Mouse (Mus musculus): ENCODE measurements at regions not wholly inside any gene's neighbourhood (a gene's known extent, or its start where the extent isn't known, plus 50 kb on each side); places are given as distances from the start of the nearest gene placed in this dataset.

DNA sequence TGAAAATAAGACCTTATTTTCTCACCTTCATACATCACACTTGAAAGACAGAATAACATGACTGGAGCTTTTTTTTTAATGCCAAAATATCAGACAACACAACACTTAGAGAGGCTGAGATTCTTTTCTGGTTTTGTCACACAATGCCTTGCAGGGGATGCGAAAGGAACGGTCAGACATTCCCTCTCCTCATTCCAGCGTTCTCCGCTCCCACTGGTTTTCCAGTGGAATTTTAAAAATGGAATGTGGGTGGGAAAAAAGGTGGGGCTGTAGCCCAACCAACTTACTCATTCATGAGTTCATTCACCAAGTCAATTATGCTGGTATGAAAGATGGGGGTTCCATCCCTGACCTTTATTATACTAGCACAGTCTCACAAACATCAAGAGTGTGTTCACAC is 169.6 kb upstream of the Erbb4 start:
- no peaks in the 10 kb centered on the region for H3K4me1 ChIP-seq
- whole genome bisulfite sequencing, result 90% methylated on average over 4 of the region's 4 CpGs

GRCm38 (mm10) chr1:69247691-69248090 is 139.8 kb upstream of the Erbb4 start:
- no peak overlapping the region for H3K9ac ChIP-seq
- 72% methylated on average over 5 of the region's 5 CpGs for WGBS
- H3K4me2 ChIP-seq, result no peak overlapping the region
- no peak overlapping the region for H3K27ac ChIP-seq
- H3K9me3 ChIP-seq, result no peaks in the 10 kb centered on the region
- ATAC-seq (ENCODE audit: low FRiP score), result no peak
- no peaks in the 10 kb centered on the region for H3K27me3 ChIP-seq
- no peaks in the 10 kb centered on the region; the same call in 1 of the 2 replicates for H3K4me1 ChIP-seq
- no peak overlapping the region for H3K4me3 ChIP-seq (replicated peaks)
- H3K36me3 ChIP-seq (replicated peaks), result no peaks in the 10 kb centered on the region

More for the DNA sequence above, 169.6 kb upstream of the Erbb4 start:
- Histone ChIP-seq H3K9ac (no peak overlapping the region), H3K36me3 (replicated peaks) (no peaks in the 10 kb centered on the region), H3K27ac (no peak overlapping the region), H3K4me3 (replicated peaks) (no peak overlapping the region), H3K27me3 (no peaks in the 10 kb centered on the region), H3K9me3 (no peaks in the 10 kb centered on the region), H3K4me2 (no peak overlapping the region)
- no peak for ATAC-seq (ENCODE audit: low FRiP score)

- 0 out of 2 replicates have a peak overlapping the region, but pooled peaks have one; percentile 12 for H3K9ac ChIP-seq
- no peaks in the 10 kb centered on the region for H3K27me3 ChIP-seq
- WGBS, result 89% methylated on average over 3 of the region's 3 CpGs
- H3K4me1 ChIP-seq, result no peaks in the 10 kb centered on the region
- no peaks in the 10 kb centered on the region for H3K36me3 ChIP-seq (replicated peaks)
- H3K4me2 ChIP-seq, result peak overlapping the region; percentile 65
- ATAC-seq (ENCODE audit: low FRiP score), result peak; percentile 41
- peak overlapping the region; percentile 36 for H3K4me3 ChIP-seq (replicated peaks)
- peaks cover 2% of the 10 kb centered on the region; the same call in 1 of the 2 replicates for H3K9me3 ChIP-seq
- no peak overlapping the region for H3K27ac ChIP-seq
These were observed 134.5 kb upstream of the Erbb4 start for GRCm38 (mm10) chr1:69242289-69242909.

- Histone ChIP-seq H3K27ac (no peak overlapping the region), H3K9ac (0 out of 2 replicates have a peak overlapping the region, but pooled peaks have one; percentile 12), H3K27me3 (no peaks in the 10 kb centered on the region), H3K4me1 (no peaks in the 10 kb centered on the region), H3K9me3 (peaks cover 2% of the 10 kb centered on the region; the same call in 1 of the 2 replicates), H3K36me3 (replicated peaks) (no peaks in the 10 kb centered on the region), H3K4me2 (peak overlapping the region; percentile 65), H3K4me3 (replicated peaks) (peak overlapping the region; percentile 36)
- ATAC-seq (ENCODE audit: low FRiP score), result peak; percentile 89
- WGBS, result 2% methylated on average over 11 of the region's 11 CpGs
These were observed 133.8 kb upstream of the Erbb4 start for GRCm38 (mm10) chr1:69241502-69242214.

DNA sequence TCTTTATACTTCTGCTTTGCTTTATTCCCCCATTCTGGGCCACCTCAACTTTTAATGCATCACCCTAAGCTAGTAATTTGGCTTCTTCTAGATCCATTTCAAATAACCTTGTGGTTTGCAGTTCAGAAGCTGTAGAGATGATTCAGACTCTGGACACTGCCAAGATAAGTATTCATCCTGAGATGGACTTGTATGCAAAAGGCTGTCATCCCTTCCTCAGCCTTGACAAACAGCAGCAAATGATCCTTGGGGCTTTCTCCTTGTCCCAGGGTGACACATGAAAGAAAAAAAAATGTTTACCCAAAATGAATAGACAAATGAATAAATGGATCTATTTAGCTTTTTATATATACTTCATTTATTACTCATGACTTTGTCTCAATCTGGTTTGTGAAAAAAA is 120.0 kb upstream of the Erbb4 start:
- no peaks in the 10 kb centered on the region for H3K9me3 ChIP-seq
- H3K27ac ChIP-seq, result no peak overlapping the region
- no peaks in the 10 kb centered on the region for H3K36me3 ChIP-seq (replicated peaks)
- H3K27me3 ChIP-seq, result no peaks in the 10 kb centered on the region
- H3K4me1 ChIP-seq, result no peaks in the 10 kb centered on the region
- H3K9ac ChIP-seq, result no peak overlapping the region
- ATAC-seq (ENCODE audit: low FRiP score), result no peak
- no peak overlapping the region for H3K4me3 ChIP-seq (replicated peaks)
- H3K4me2 ChIP-seq, result no peak overlapping the region

DNA sequence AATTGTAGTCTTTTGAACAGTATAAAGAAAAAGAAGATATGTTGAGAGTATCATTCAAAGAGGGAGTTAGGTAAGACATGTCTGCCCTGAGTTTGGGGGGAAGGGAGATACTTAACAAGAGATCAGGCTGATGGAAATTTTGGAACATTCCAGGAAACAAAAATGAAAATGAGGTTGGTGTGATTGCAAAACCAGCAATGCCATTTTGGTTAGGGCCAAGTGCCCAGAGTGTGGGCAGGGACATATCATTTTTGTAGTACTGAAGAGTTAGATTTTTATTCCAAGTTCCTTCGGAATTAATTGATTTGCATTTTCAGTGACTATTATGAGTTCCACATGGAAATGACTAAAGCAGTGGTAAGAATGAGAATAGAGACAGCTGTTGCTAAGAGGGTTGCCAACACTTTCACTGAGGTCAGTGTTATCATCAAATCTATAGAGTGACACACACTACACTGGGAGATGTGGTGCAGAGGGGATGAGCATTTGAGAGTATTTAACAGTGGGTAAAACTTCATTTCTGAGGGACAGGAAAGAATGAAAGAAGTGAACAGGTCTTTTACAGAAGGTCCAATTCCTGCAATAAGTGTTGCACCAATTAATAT is 105.1 kb upstream of the Erbb4 start:
- H3K4me1 ChIP-seq, result no peaks in the 10 kb centered on the region
- H3K27ac ChIP-seq, result no peak overlapping the region
- no peaks in the 10 kb centered on the region for H3K36me3 ChIP-seq (replicated peaks)
- H3K4me3 ChIP-seq (replicated peaks), result no peak overlapping the region
- ATAC-seq (ENCODE audit: low FRiP score), result no peak
- H3K4me2 ChIP-seq, result no peak overlapping the region
- no peaks in the 10 kb centered on the region for H3K9me3 ChIP-seq
- 86% methylated on average over 1 of the region's 1 CpGs for WGBS
- no peak overlapping the region for H3K9ac ChIP-seq
- no peaks in the 10 kb centered on the region for H3K27me3 ChIP-seq

DNA sequence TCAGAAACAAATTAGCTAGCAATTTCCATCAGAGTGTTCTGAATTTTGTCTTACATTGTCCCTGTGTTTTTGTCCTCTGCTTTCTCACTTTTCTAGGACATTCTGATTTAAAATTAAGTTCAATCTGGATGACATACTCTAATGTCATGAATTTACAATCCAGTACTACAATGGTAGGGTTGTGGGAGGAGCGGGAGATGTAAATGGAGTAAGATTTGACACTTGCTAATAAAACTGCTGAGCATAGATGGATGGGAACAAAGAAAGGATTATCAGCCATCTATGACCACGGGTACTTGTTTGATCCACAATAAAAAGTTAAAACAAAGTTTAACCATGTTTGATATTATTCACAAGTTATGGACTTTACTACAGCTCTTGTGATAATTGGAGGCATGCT is 94.9 kb upstream of the Erbb4 start:
- Histone ChIP-seq H3K9ac (no peak overlapping the region), H3K27me3 (no peaks in the 10 kb centered on the region), H3K4me3 (replicated peaks) (no peak overlapping the region), H3K27ac (no peak overlapping the region), H3K9me3 (no peaks in the 10 kb centered on the region), H3K4me1 (no peaks in the 10 kb centered on the region), H3K4me2 (no peak overlapping the region), H3K36me3 (replicated peaks) (no peaks in the 10 kb centered on the region)
- no peak for ATAC-seq (ENCODE audit: low FRiP score)
- 59% methylated on average over 2 of the region's 2 CpGs for WGBS

GRCm38 (mm10) chr1:69165202-69165601 is 57.3 kb upstream of the Erbb4 start:
- no peak overlapping the region for H3K9ac ChIP-seq
- H3K36me3 ChIP-seq (replicated peaks), result no peaks in the 10 kb centered on the region
- no peaks in the 10 kb centered on the region for H3K4me1 ChIP-seq
- ATAC-seq (ENCODE audit: low FRiP score), result no peak
- no peak overlapping the region for H3K27ac ChIP-seq
- H3K4me2 ChIP-seq, result no peak overlapping the region
- H3K9me3 ChIP-seq, result no peaks in the 10 kb centered on the region
- no peak overlapping the region for H3K4me3 ChIP-seq (replicated peaks)
- no peaks in the 10 kb centered on the region for H3K27me3 ChIP-seq
- 56% methylated on average over 5 of the region's 5 CpGs for WGBS
